Mouse (Mus musculus): ENCODE measurements at regions not wholly inside any gene's neighbourhood (a gene's known extent, or its start where the extent isn't known, plus 50 kb on each side); places are given as distances from the start of the nearest gene placed in this dataset.

- TF ChIP-seq USF1 (IDR thresholded peaks at IDR 0.05; ENCODE audit: low read depth, low read length) (no peak), JUN (IDR thresholded peaks at IDR 0.05; ENCODE audit: insufficient read depth, low read depth, low read length) (no peak), SIN3A (IDR thresholded peaks at IDR 0.05; ENCODE audit: low read length) (no peak), EP300 (IDR thresholded peaks at IDR 0.05; ENCODE audit: low read length) (no peak)
These were observed 301.6 kb downstream of the Kcnc2 start for GRCm38 (mm10) chr10:112572556-112572955.
